Mouse (Mus musculus) lung, postnatal 4 days (tissue): ENCODE measurements around the gene Tas2r113.
"Not testable (repeated sequence)": the region's sequence is repeated elsewhere in the genome, so short reads cannot be mapped to it uniquely, and the experiment has no call there.

Experiments used
- DNase-seq, 2 experiments: peaks; one replicate each; pipeline ENCODE4 v3.0.0; 2021

Tas2r113 gene

DNA sequence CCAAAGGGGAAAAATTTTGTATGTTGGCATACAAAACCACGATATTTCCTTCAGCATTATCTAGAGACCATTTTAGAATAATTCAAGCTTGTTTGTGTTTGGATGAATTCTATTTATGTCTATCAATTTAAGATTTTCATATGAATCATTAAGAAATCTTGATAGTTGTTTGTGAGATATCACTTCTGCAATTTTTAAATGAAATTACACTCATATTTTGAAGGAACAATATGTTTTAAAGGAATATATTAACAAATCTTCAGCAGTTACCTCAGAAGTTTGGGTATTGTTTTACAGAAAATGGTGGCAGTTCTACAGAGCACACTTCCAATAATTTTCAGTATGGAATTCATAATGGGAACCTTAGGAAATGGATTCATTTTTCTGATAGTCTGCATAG is at the start of gene Tas2r113:
Tas2r113 (plus strand) TSS at position 301 of the 400 bp plus-strand sequence.
- DNase-seq: no peak

- DNase-seq: no peak
Observed at GRCm38 (mm10) chr6:132846842-132847241, 46.0 kb upstream of the Tas2r113 start, which contains the start of gene Tas2r123. Gene Tas2r123 (plus strand): TSS chr6:132847142.

DNA sequence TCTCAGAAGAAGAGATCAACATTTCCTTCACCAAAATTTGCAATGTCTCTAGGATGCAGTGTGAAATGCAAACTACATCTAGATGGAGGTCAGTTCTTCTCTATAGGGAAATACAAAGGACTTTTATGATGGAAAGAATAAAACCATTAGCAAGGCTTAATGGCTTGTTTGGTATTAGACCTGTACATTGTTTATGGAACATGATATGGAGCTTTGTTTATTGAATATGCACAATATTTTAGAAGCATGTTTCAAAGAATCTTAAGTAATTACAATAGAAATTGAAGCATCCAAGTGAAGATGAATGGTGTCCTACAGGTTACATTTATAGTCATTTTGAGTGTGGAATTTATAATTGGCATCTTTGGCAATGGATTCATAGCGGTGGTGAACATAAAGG is 37.7 kb upstream of the Tas2r113 start, which contains the start of gene Tas2r116:
Tas2r116 (plus strand) TSS at position 301 of the 400 bp plus-strand sequence.
- DNase-seq: no peak

GRCm38 (mm10) chr6:132867708-132868107 is 25.1 kb upstream of the Tas2r113 start, which contains the start of gene Tas2r110:
Gene Tas2r110 (plus strand): TSS chr6:132868008.
- no peak for DNase-seq

DNA sequence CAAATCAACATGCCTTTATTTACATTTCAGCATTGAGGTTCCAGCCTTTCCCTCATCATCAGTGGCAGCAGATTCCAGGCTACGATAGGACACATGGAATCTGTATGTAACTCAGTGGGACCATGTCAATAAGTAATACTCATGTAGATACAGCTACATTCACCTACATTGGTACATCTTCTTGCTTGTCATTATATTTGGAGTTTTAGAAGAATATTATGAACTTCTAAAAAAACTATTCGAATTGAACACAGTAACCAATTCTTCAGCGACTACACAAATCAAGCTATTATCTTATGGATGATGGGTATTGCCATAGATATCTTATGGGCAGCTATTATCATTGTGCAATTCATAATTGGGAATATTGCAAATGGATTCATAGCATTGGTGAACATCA is 16.5 kb downstream of the Tas2r113 start, which contains the start of gene Tas2r125:
Tas2r125 (plus strand) TSS at position 301 of the 400 bp plus-strand sequence.
- no peak for DNase-seq

DNA sequence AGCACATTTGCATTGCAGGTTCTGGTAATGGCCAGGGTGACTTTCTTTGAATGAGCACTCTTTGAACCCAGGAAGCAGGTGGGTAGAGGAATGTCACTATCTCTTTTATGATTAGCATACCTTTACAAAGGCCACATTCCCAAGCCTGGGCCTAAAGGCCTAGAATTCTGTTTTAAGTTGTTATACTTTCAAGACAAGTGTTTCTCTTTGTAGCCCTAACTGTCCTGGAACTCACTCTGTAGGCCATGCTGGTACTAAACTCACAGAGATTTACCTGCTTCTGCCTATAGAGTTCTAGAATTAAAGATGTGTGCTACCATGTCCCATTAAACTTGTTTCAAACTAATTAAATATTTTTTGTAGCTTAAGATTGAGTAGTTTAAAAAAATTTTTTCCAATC is 48.6 kb downstream of the Tas2r113 start:
- DNase-seq: not testable (repeated sequence)
